ENCODE assay signal across 8 mouse cellular contexts in genomic region chr19:37495319-37496270, GRCm38 (mm10). TPM values are rescaled to one million over a fixed set of nuclear protein-coding genes. Genes with fewer than 3 reads are reported as not detected.
DNase-seq lines count a peak whose midpoint lies in the region; ATAC-seq and TF ChIP-seq lines count a peak whose summit lies in the region.

No protein-coding gene starts in this region.

- no peaks in the 10 kb centered on the region; the same call in 1 of the 2 replicates for H3K27me3 ChIP-seq in kidney, adult 2 months (replicated peaks; ENCODE audit: control insufficient read depth, insufficient read depth, low read length)
- H3K27me3 ChIP-seq in liver, embryonic 11.5 days (replicated peaks; ENCODE audit: control insufficient read depth, insufficient read depth, low read length): no peaks in the 10 kb centered on the region
- no peaks in the 10 kb centered on the region for H3K27me3 ChIP-seq in hindbrain, embryonic 13.5 days
- H3K27me3 ChIP-seq in cerebellum, adult 2 months (ENCODE audit: control insufficient read depth, insufficient read depth, low read length): no peaks in the 10 kb centered on the region

- TF ChIP-seq CTCF in kidney, adult 2 months (conservative IDR thresholded peaks at IDR 0.05; ENCODE audit: insufficient read depth, insufficient read length, low read depth, low read length): no peak
- no peak for TF ChIP-seq CTCF in cerebellum, adult 2 months (IDR thresholded peaks at IDR 0.05; ENCODE audit: borderline replicate concordance, insufficient read depth, low read depth, low read length)

- no peaks in the 10 kb centered on the region for H3K4me1 ChIP-seq in kidney, adult 2 months (ENCODE audit: control insufficient read depth, insufficient read depth, low read length)
- H3K4me1 ChIP-seq in liver, embryonic 11.5 days (replicated peaks; ENCODE audit: control insufficient read depth, insufficient read depth, low read length): peaks cover 27% of the 10 kb centered on the region
- H3K4me1 ChIP-seq in hindbrain, embryonic 13.5 days (replicated peaks): no peaks in the 10 kb centered on the region
- no peaks in the 10 kb centered on the region for H3K4me1 ChIP-seq in cerebellum, adult 2 months (ENCODE audit: control insufficient read depth, insufficient read depth, low read length)

- peak overlapping the region; percentile 50 for H3K4me2 ChIP-seq in liver, embryonic 11.5 days
- H3K4me2 ChIP-seq in hindbrain, embryonic 13.5 days: no peak overlapping the region

- H3K4me3 ChIP-seq in kidney, adult 2 months (ENCODE audit: insufficient read depth, low read depth, low read length): no peak overlapping the region
- no peak overlapping the region for H3K4me3 ChIP-seq in liver, embryonic 11.5 days (ENCODE audit: low read depth, low read length)
- H3K4me3 ChIP-seq in hindbrain, embryonic 13.5 days: no peak overlapping the region
- H3K4me3 ChIP-seq in cerebellum, adult 2 months (replicated peaks; ENCODE audit: insufficient read depth, low read depth, low read length): no peak overlapping the region

- no peak for TF ChIP-seq POLR2A in kidney, adult 2 months (IDR thresholded peaks at IDR 0.05; ENCODE audit: low read depth, low read length)
- no peak for TF ChIP-seq POLR2A in cerebellum, adult 2 months (IDR thresholded peaks at IDR 0.05; ENCODE audit: borderline replicate concordance, insufficient read depth, low read length)

- DNase-seq in kidney, adult 2 months: peak; percentile 13
- DNase-seq in kidney, postnatal 14 days: no peak
- peak; percentile 15 for DNase-seq in T-cell, adult 2 months (ENCODE audit: low spot score)
- no peak for DNase-seq in liver, embryonic 11.5 days (ENCODE audit: low spot score)
- DNase-seq in right cerebral cortex, postnatal 10 days (ENCODE audit: low spot score in 2 of 2): peak; percentile 52 to 59
- no peak for DNase-seq in cerebellum, adult 2 months

- no peak overlapping the region for H3K27ac ChIP-seq in kidney, adult 2 months (ENCODE audit: insufficient read depth, low read depth, low read length)
- peak overlapping the region; percentile 58; the same call in 1 of the 2 replicates for H3K27ac ChIP-seq in liver, embryonic 11.5 days (ENCODE audit: low read depth, low read length)
- H3K27ac ChIP-seq in hindbrain, embryonic 13.5 days: no peak overlapping the region
- no peak overlapping the region for H3K27ac ChIP-seq in cerebellum, adult 2 months (ENCODE audit: insufficient read depth, low read length)

- H3K9ac ChIP-seq in liver, embryonic 11.5 days (ENCODE audit: low read depth, low read length): no peak overlapping the region
- H3K9ac ChIP-seq in hindbrain, embryonic 13.5 days: no peak overlapping the region

- ATAC-seq in liver, embryonic 11.5 days (replicated peaks; ENCODE audit: low FRiP score): no peak
- no peak for ATAC-seq in inflammation-experienced regulatory T-cells, adult 6 months
- no peak for ATAC-seq in hindbrain, embryonic 13.5 days (ENCODE audit: low FRiP score)

- H3K9me3 ChIP-seq in liver, embryonic 11.5 days (ENCODE audit: control insufficient read depth, low read length): peaks cover 3% of the 10 kb centered on the region; the same call in 1 of the 2 replicates
- no peaks in the 10 kb centered on the region for H3K9me3 ChIP-seq in hindbrain, embryonic 13.5 days

- no peaks in the 10 kb centered on the region for H3K36me3 ChIP-seq in kidney, adult 2 months (ENCODE audit: control insufficient read depth, insufficient read depth, low read length)
- no peaks in the 10 kb centered on the region for H3K36me3 ChIP-seq in liver, embryonic 11.5 days (ENCODE audit: control insufficient read depth, insufficient read depth, low read length)
- no peaks in the 10 kb centered on the region for H3K36me3 ChIP-seq in hindbrain, embryonic 13.5 days

- 81% methylated on average over 22 of the region's 22 CpGs for WGBS in kidney, adult 2 months
- 62% methylated on average over 22 of the region's 22 CpGs for WGBS in liver, embryonic 11.5 days
- WGBS in hindbrain, embryonic 13.5 days: 88% methylated on average over 22 of the region's 22 CpGs
- 83% methylated on average over 22 of the region's 22 CpGs for WGBS in cerebellum, adult 2 months

RNA-seq across cellular contexts. Expression of gene Exoc6, which starts 54.6 kb away (rescaled TPM):
- polyA plus RNA-seq in kidney, adult 2 months (2012; rRNA removed): 25.2 and 28.8 TPM in 2 replicates
- polyA plus RNA-seq in liver, embryonic 11.5 days (2014; fragmentation: Nextera tagmentation; extraction: Ambion mirVana): 53.3 and 62.0 TPM in 2 replicates
- polyA plus RNA-seq in inflammation-experienced regulatory T-cells, adult 6 months (2017; shearing (Covaris generic)): 10 to 100 TPM; 33.8 to 49.4 (median 36.4) TPM
- polyA plus RNA-seq in hindbrain, embryonic 13.5 days (2015; fragmentation: Nextera tagmentation; extraction: Ambion mirVana): 15.1 and 15.2 TPM in 2 replicates
- polyA plus RNA-seq in cerebellum, adult 2 months (2012; rRNA removed): 12.8 and 13.1 TPM in 2 replicates

Comparison
In these comparisons a context has a peak if more than half of its experiments do, and no peak if none do; other contexts are left out.
1. DNase-seq: peak in kidney, adult 2 months (single experiment), T-cell, adult 2 months (single experiment) and right cerebral cortex, postnatal 10 days (2 of 2); none in kidney, postnatal 14 days (single experiment), liver, embryonic 11.5 days (single experiment) and cerebellum, adult 2 months (0 of 2).